Comparison of ENCODE assay signal across 8 mouse cellular contexts in genomic region chr19:30548411-30549043, GRCm38 (mm10). TPM values are rescaled to one million over a fixed set of nuclear protein-coding genes. Genes with fewer than 3 reads are reported as not detected.
A peak's percentile ranks its signal among the peaks of the same experiment; 100 is the strongest.
DNase-seq lines count a peak whose midpoint lies in the region; ATAC-seq and TF ChIP-seq lines count a peak whose summit lies in the region.

No protein-coding gene starts in this region.

- ATAC-seq in kidney, embryonic 16.5 days (ENCODE audit: low FRiP score, low TSS enrichment): peak; percentile 67
- ATAC-seq in forebrain, embryonic 11.5 days (replicated peaks; ENCODE audit: low FRiP score): peak; percentile 66
- ATAC-seq in limb, embryonic 14.5 days (ENCODE audit: low FRiP score, low read depth): peak; percentile 14; the same call in 1 of the 2 replicates

- H3K4me3 ChIP-seq in kidney, embryonic 16.5 days (ENCODE audit: low read length): peak overlapping the region; percentile 61
- H3K4me3 ChIP-seq in forebrain, embryonic 11.5 days (ENCODE audit: low read depth, low read length): peak overlapping the region; percentile 28
- H3K4me3 ChIP-seq in limb, embryonic 14.5 days (replicated peaks; ENCODE audit: low read length): peak overlapping the region; percentile 39

- H3K4me1 ChIP-seq in kidney, embryonic 16.5 days (ENCODE audit: insufficient read depth, low read length): peaks cover 14% of the 10 kb centered on the region
- peaks cover 10% of the 10 kb centered on the region; the same call in 1 of the 2 replicates for H3K4me1 ChIP-seq in forebrain, embryonic 11.5 days (replicated peaks; ENCODE audit: control insufficient read depth, insufficient read depth, low read length)
- H3K4me1 ChIP-seq in limb, embryonic 14.5 days (ENCODE audit: control insufficient read depth, insufficient read depth, low read length): peaks cover 7% of the 10 kb centered on the region; the same call in 1 of the 2 replicates

- peak overlapping the region; percentile 72 for H3K4me2 ChIP-seq in kidney, embryonic 16.5 days (replicated peaks; ENCODE audit: low read depth, low read length)
- peak overlapping the region; percentile 55 for H3K4me2 ChIP-seq in forebrain, embryonic 11.5 days (ENCODE audit: low read depth, low read length, severe bottlenecking)
- H3K4me2 ChIP-seq in limb, embryonic 14.5 days (replicated peaks; ENCODE audit: low read depth, low read length, severe bottlenecking): peak overlapping the region; percentile 52

- peaks cover 30% of the 10 kb centered on the region for H3K27me3 ChIP-seq in kidney, embryonic 16.5 days (ENCODE audit: insufficient read depth, low read length)
- H3K27me3 ChIP-seq in forebrain, embryonic 11.5 days (ENCODE audit: control insufficient read depth, insufficient read depth, low read length): peaks cover 49% of the 10 kb centered on the region
- H3K27me3 ChIP-seq in limb, embryonic 14.5 days (ENCODE audit: control insufficient read depth, insufficient read depth, low read length): peaks cover 43% of the 10 kb centered on the region

- H3K36me3 ChIP-seq in kidney, embryonic 16.5 days (ENCODE audit: insufficient read depth, low read length): no peaks in the 10 kb centered on the region
- H3K36me3 ChIP-seq in forebrain, embryonic 11.5 days (ENCODE audit: control insufficient read depth, insufficient read depth, low read length): no peaks in the 10 kb centered on the region
- no peaks in the 10 kb centered on the region for H3K36me3 ChIP-seq in limb, embryonic 14.5 days (ENCODE audit: control insufficient read depth, insufficient read depth, low read length)

- TF ChIP-seq POLR2A in limb, embryonic 14.5 days (IDR thresholded peaks at IDR 0.05; ENCODE audit: borderline replicate concordance, extremely low read depth, insufficient read depth, insufficient read length): no peak

- H3K9ac ChIP-seq in kidney, embryonic 16.5 days (replicated peaks; ENCODE audit: low read length): peak overlapping the region; percentile 65
- no peak overlapping the region for H3K9ac ChIP-seq in forebrain, embryonic 11.5 days (ENCODE audit: low read length)
- no peak overlapping the region for H3K9ac ChIP-seq in limb, embryonic 14.5 days (ENCODE audit: low read depth, low read length, severe bottlenecking)

- no peaks in the 10 kb centered on the region for H3K9me3 ChIP-seq in kidney, embryonic 16.5 days (ENCODE audit: low read length)
- H3K9me3 ChIP-seq in forebrain, embryonic 11.5 days (ENCODE audit: control insufficient read depth, low read length): no peaks in the 10 kb centered on the region
- H3K9me3 ChIP-seq in limb, embryonic 14.5 days (ENCODE audit: control insufficient read depth, low read length): no peaks in the 10 kb centered on the region

- DNase-seq in kidney, adult 9 months: no peak
- peak; percentile 75 for DNase-seq in forebrain, embryonic 11.5 days (ENCODE audit: low spot score)
- no peak for DNase-seq in limb, embryonic 14.5 days (ENCODE audit: low spot score)
- peak; percentile 30 for DNase-seq in retina, embryonic 14.5 days (ENCODE audit: low spot score)
- no peak for DNase-seq in layer of hippocampus, adult 11-12 months (ENCODE audit: low spot score)
- DNase-seq in urinary bladder, postnatal 4 days (ENCODE audit: low spot score in 2 of 2): no peak
- no peak for DNase-seq in T-cell, adult 2 months (ENCODE audit: low spot score)

- WGBS in kidney, embryonic 16.5 days: 1% methylated on average over 23 of the region's 23 CpGs
- 0% methylated on average over 21 of the region's 23 CpGs for WGBS in forebrain, embryonic 11.5 days
- 1% methylated on average over 23 of the region's 23 CpGs for WGBS in limb, embryonic 14.5 days

- H3K27ac ChIP-seq in kidney, embryonic 16.5 days (ENCODE audit: low read length): no peak overlapping the region
- H3K27ac ChIP-seq in forebrain, embryonic 11.5 days (ENCODE audit: low read depth, low read length): no peak overlapping the region
- no peak overlapping the region for H3K27ac ChIP-seq in limb, embryonic 14.5 days (replicated peaks; ENCODE audit: low read depth, low read length)

RNA-seq across cellular contexts. Expression of gene Dkk1, which starts 0.9 kb away (rescaled TPM):
- 34.4 and 36.6 TPM in 2 replicates for polyA plus RNA-seq in kidney, embryonic 16.5 days (2015; fragmentation: Nextera tagmentation; extraction: Ambion mirVana)
- polyA plus RNA-seq in forebrain, embryonic 11.5 days (2014; fragmentation: Nextera tagmentation; extraction: Ambion mirVana): 2.7 and 2.9 TPM in 2 replicates
- 13.0 and 15.7 TPM in 2 replicates for polyA plus RNA-seq in limb, embryonic 14.5 days (2012; rRNA removed)
- 14.7 and 17.4 TPM in 2 replicates for polyA plus RNA-seq in limb, embryonic 14.5 days (2014; fragmentation: Nextera tagmentation; extraction: Ambion mirVana)

Comparison
In these comparisons a context has a peak if more than half of its experiments do, and no peak if none do; other contexts are left out.
1. ATAC-seq: peak in every context shown above with its lines; median percentile 67 in kidney, embryonic 16.5 days; 66 in forebrain, embryonic 11.5 days; 14 in limb, embryonic 14.5 days.
2. DNase-seq: peak in forebrain, embryonic 11.5 days (single experiment) and retina, embryonic 14.5 days (single experiment); none in kidney, adult 9 months (single experiment), limb, embryonic 14.5 days (single experiment), layer of hippocampus, adult 11-12 months (single experiment), urinary bladder, postnatal 4 days (0 of 2) and T-cell, adult 2 months (single experiment).
3. Peak in every context shown above with its lines, with median percentiles within 50 percentile points of each other: H3K4me2 ChIP-seq and H3K4me3 ChIP-seq.